Mouse (Mus musculus): ENCODE measurements around the gene Slc37a2. TPM values are rescaled to one million over a fixed set of nuclear protein-coding genes. Genes with fewer than 3 reads are reported as not detected.

The Slc37a2 gene
- total RNA-seq, 2 experiments from 2014 or later = 0.92 to 1.1 TPM

DNA sequence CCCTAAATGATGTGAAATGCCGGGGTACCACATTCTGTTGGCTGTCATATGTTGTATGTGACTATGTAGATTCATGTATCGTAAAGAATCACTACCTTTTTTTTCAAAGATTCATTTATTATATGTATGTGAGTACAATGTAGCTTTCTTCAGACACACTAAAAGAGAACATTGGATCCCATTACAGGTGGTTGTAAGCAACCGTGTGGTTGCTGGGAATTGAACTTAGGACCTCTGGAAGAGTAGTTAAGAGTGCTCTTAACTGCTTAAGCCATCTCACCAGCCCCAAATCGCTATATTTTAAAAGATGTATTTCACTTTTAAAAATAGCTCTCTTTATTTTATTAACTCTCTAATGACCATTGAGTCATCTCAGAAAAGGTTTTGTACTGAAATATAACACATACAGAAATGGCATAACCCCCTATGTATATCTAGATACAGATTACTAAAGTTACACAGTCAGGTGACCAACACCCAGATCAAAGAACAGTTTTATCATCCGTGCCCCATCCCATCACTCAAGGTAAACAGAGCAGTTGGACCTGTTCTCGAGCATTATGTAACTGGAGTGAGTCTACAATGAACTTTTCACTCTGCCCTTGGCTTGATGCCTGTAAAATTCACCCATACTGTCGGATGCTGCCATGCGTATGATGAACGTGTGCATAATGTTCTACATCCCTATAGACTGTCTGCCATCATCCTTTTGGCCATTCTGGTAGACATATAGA is 41.0 kb downstream of the Slc37a2 start:
- no peak for DNase-seq

DNA sequence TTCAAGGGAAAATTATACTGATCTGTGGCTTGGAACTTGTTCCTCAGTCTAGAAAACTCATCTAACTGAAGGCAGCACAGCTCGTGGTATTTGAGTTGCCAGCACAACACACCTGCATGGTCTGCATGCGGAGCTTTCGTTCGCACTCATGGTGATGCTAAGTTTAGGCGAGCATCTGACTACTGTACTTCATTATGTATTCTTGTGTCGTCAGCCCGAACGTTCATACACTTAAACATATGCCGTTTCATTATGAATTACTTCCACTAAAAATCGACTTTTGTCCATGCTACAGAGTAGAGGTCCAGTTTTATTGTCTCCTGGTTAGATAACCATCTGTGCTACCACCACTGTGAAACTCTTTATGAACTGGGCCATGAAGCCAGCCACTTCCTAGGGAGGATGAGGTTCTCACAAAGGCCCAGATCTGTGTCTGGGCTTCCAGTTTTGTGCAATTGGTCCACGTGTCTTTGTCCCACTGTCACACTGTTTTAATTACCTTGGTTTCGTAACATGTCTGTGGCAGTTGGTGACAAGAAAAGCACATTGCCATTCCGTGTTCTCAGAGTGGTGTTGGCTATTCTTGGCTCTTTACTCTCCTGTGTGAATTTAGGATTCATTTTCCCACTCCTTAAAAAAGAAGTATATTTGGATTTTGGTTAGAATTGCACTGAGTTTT is 42.3 kb downstream of the Slc37a2 start:
- DNase-seq = no peak

GRCm38 (mm10) chr9:37207929-37208411 is 47.6 kb downstream of the Slc37a2 start, which contains the start of gene Tmem218:
Tmem218 (plus strand) TSS chr9:37208223.
- peak; percentile 93 for DNase-seq

- DNase-seq = no peak
Observed at GRCm38 (mm10) chr9:37203884-37204283, 51.7 kb downstream of the Slc37a2 start.

- DNase-seq = no peak
Observed at GRCm38 (mm10) chr9:37200414-37200813, 55.1 kb downstream of the Slc37a2 start.

GRCm38 (mm10) chr9:37197067-37197466 is 58.5 kb downstream of the Slc37a2 start:
- no peak for DNase-seq

GRCm38 (mm10) chr9:37188024-37188423 is 67.5 kb downstream of the Slc37a2 start:
- DNase-seq = no peak

- DNase-seq = no peak
Observed at GRCm38 (mm10) chr9:37187407-37187806, 68.1 kb downstream of the Slc37a2 start.

GRCm38 (mm10) chr9:37183176-37183575 is 72.4 kb downstream of the Slc37a2 start:
- no peak for DNase-seq

DNA sequence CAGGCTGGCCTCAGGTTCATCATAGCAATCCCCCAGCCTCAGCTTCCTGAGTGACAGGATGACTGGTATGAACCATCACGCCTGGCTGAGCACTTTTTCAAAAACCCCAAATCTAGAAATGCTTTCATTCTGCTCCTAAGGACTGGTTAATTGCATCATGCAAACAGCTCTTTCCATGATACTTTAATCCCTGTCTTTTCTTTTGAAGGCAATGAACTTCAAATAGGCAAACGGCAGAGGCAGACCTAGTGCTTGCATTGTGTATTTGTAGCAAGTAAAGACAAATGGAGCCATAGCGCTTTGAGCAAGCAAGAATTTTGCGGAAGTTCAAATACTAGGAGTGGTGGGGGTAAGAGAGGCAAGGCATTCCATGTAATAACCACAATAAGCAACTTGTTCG is 73.9 kb downstream of the Slc37a2 start:
- no peak for DNase-seq

GRCm38 (mm10) chr9:37179596-37179995 is 75.9 kb downstream of the Slc37a2 start:
- no peak for DNase-seq

DNA sequence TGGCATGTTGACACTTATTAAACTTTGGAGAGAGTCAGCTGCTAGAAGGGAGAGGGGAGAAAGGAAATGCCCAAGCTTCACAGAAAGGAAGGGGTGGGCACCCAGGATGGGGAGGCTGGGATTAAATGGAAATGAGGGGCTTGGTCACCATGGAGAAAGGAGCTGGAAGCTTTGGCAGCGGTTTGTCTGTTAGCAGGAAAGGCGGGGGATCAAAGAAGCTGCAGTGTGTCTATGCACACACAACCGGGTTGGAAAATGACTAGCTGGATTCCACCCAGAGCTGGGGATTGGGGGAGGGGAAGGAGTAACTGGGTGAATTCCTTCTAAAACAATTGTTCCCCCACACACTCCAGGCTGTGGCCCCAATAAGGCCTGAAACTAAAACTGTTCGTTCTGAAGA is 76.6 kb downstream of the Slc37a2 start:
- no peak for DNase-seq

Other genes with a start within 250 kb of the Slc37a2 start
- gene Pknox2, start 108.3 kb downstream of the Slc37a2 start, total RNA-seq (2021) = 10 to 100 TPM; 30.1 to 31.4 TPM
- 1 to 10 TPM; 2.3 to 3.1 TPM for gene Tmem218, start 47.5 kb downstream of the Slc37a2 start, total RNA-seq (2021)
- gene Ccdc15, start 92.7 kb upstream of the Slc37a2 start, total RNA-seq (2021) = 1 to 10 TPM; 1.2 to 1.3 TPM
- under 1 TPM; 0.13 to 0.33 TPM for gene Hepacam, start 111.6 kb upstream of the Slc37a2 start, total RNA-seq (2021)
- gene Robo4, start 146.2 kb upstream of the Slc37a2 start, total RNA-seq (2021) = 1 to 10 TPM; 7.6 to 9.7 TPM
- gene Robo3, start 177.5 kb upstream of the Slc37a2 start, total RNA-seq (2021) = not detected
- gene Msantd2, start 233.6 kb upstream of the Slc37a2 start, total RNA-seq (2021) = 1 to 10 TPM; 3.0 to 6.6 TPM